Mouse (Mus musculus) lung, postnatal 0 days (tissue): ENCODE measurements around the gene Hnrnpd.

Experiments used
- CTCF ChIP-seq: IDR thresholded peaks from 2 replicates; pipeline ENCODE4 v1.5.1; 2016; ENCODE audit warnings: antibody characterized with exemption, mild to moderate bottlenecking
- EP300 ChIP-seq: IDR thresholded peaks from 2 replicates; pipeline ENCODE4 v1.6.1; 2016; ENCODE audit warnings: antibody characterized with exemption, mild to moderate bottlenecking, control low read depth

- no peak for TF ChIP-seq CTCF
- no peak for TF ChIP-seq EP300
Observed at GRCm38 (mm10) chr5:99959960-99960359, 18.8 kb downstream of the Hnrnpd start.
